Comparison of ENCODE assay signal across 9 mouse cellular contexts in genomic region chr6:140554261-140554660, GRCm38 (mm10).
A peak's percentile ranks its signal among the peaks of the same experiment; 100 is the strongest.
DNase-seq lines count a peak whose midpoint lies in the region; TF ChIP-seq lines count a peak whose summit lies in the region.
"Had no signal": no experiment of that assay in that cellular context is flagged by ENCODE, and none has a peak within 500 bp of the region (broad histone marks: within the 10 kb centered on the region; RNA-seq: fewer than 3 reads in every experiment).

No protein-coding gene starts in this region.

- no peaks in the 10 kb centered on the region for H3K9me3 ChIP-seq in heart, embryonic 10.5 days
- H3K9me3 ChIP-seq: limb, embryonic 12.5 days had no signal

- TF ChIP-seq CTCF in heart, adult 2 months (IDR thresholded peaks at IDR 0.05), result peak; percentile 72
- peak; percentile 70 for TF ChIP-seq CTCF in cerebellum, adult 2 months (IDR thresholded peaks at IDR 0.05; ENCODE audit: borderline replicate concordance, insufficient read depth, low read depth, low read length)

- no peaks in the 10 kb centered on the region for H3K4me1 ChIP-seq in heart, adult 2 months (ENCODE audit: control insufficient read depth, insufficient read depth, low read length)
- H3K4me1 ChIP-seq in heart, embryonic 10.5 days, result no peaks in the 10 kb centered on the region
- peaks cover 5% of the 10 kb centered on the region for H3K4me1 ChIP-seq in cerebellum, adult 2 months (ENCODE audit: control insufficient read depth, insufficient read depth, low read length)
- H3K4me1 ChIP-seq: limb, embryonic 12.5 days had no signal

- intact Hi-C loops in heart, adult 2 months (cut with DNase I), result loop anchor here (2.0 kb wide), 1 partner anchor 81 kb away; no protein-coding TSS in a partner anchor

- no peaks in the 10 kb centered on the region for H3K79me2 ChIP-seq in heart, adult 2 months (replicated peaks; ENCODE audit: control insufficient read depth, insufficient read depth, low read length)

- no peak for TF ChIP-seq POLR2A in heart, adult 2 months (IDR thresholded peaks at IDR 0.05; ENCODE audit: insufficient read depth, low read depth, low read length)
- no peak for TF ChIP-seq POLR2A in cerebellum, adult 2 months (IDR thresholded peaks at IDR 0.05; ENCODE audit: borderline replicate concordance, insufficient read depth, low read length)

- H3K27ac ChIP-seq in heart, adult 2 months, result no peak overlapping the region
- H3K27ac ChIP-seq in heart, embryonic 10.5 days, result no peak overlapping the region
- H3K27ac ChIP-seq in cerebellum, adult 2 months (ENCODE audit: insufficient read depth, low read length), result no peak overlapping the region
- H3K27ac ChIP-seq: limb, embryonic 12.5 days had no signal

- 55% methylated on average over 4 of the region's 4 CpGs for WGBS in heart, adult 2 months
- WGBS in heart, embryonic 10.5 days, result 58% methylated on average over 4 of the region's 4 CpGs
- 39% methylated on average over 4 of the region's 4 CpGs for WGBS in cerebellum, adult 2 months

- DNase-seq in heart, adult 2 months, result no peak
- DNase-seq in heart, embryonic 10.5 days (ENCODE audit: low spot score), result no peak
- DNase-seq in lung, postnatal 14 days, result peak; percentile 28
- no peak for DNase-seq in lung, adult 18-20 months
- DNase-seq in cerebellum, adult 2 months, result peak in 1 of 2 experiments; percentile 71
- peak; percentile 63 for DNase-seq in naive thymus-derived CD4-positive, alpha-beta T cell, adult 2 months (ENCODE audit: low read depth)
- DNase-seq in spleen, postnatal 14 days (ENCODE audit: low spot score in 2 of 2), result no peak
- no peak for DNase-seq in thymus, adult 18-20 months

- no peak for TF ChIP-seq EP300 in heart, adult 2 months (IDR thresholded peaks at IDR 0.05; ENCODE audit: insufficient read depth, low read depth, low read length)

- H3K27me3 ChIP-seq in heart, adult 2 months (ENCODE audit: control insufficient read depth, insufficient read depth, low read length), result no peaks in the 10 kb centered on the region
- H3K27me3 ChIP-seq in heart, embryonic 10.5 days (ENCODE audit: insufficient read depth, poor library complexity, severe bottlenecking), result no peaks in the 10 kb centered on the region
- H3K27me3 ChIP-seq in cerebellum, adult 2 months (ENCODE audit: control insufficient read depth, insufficient read depth, low read length), result no peaks in the 10 kb centered on the region
- H3K27me3 ChIP-seq: limb, embryonic 12.5 days had no signal

- H3K36me3 ChIP-seq in heart, adult 2 months (ENCODE audit: control insufficient read depth, insufficient read depth, low read length), result no peaks in the 10 kb centered on the region
- peaks cover 27% of the 10 kb centered on the region for H3K36me3 ChIP-seq in heart, embryonic 10.5 days

- H3K9ac ChIP-seq in heart, adult 2 months (ENCODE audit: low read depth, low read length), result no peak overlapping the region
- H3K9ac ChIP-seq: limb, embryonic 12.5 days had no signal

- H3K4me3 ChIP-seq in heart, adult 2 months, result no peak overlapping the region
- H3K4me3 ChIP-seq in heart, embryonic 10.5 days, result no peak overlapping the region
- H3K4me3 ChIP-seq in cerebellum, adult 2 months (replicated peaks; ENCODE audit: insufficient read depth, low read depth, low read length), result no peak overlapping the region
- H3K4me3 ChIP-seq: limb, embryonic 12.5 days had no signal

Comparison
In these comparisons a context has a peak if more than half of its experiments do, and no peak if none do; other contexts are left out.
1. DNase-seq: peak in lung, postnatal 14 days (single experiment) and naive thymus-derived CD4-positive, alpha-beta T cell, adult 2 months (single experiment); none in heart, adult 2 months (0 of 2), heart, embryonic 10.5 days (single experiment), lung, adult 18-20 months (0 of 2), spleen, postnatal 14 days (0 of 2) and thymus, adult 18-20 months (0 of 2).